Mouse (Mus musculus) CD4-positive naive resting alpha-beta T cell, adult 76 days (primary cell): Measurements from ENCODE around the gene Gpr182. TPM values are rescaled to one million over a fixed set of nuclear protein-coding genes. Genes with fewer than 3 reads are reported as not detected.

Source experiments
- total RNA-seq: library from RNA; stranded (reverse); gene quantifications from one replicate; pipeline ENCODE4 v1.2.4, GENCODE M21; 2023

Gpr182 gene
- total RNA-seq = 0.18 TPM

GRCm38 (mm10) chr10:127751548-127751947, at the start of gene Gpr182:
Gene Gpr182 (minus strand): TSS chr10:127751732.

GRCm38 (mm10) chr10:127800891-127801290, 49.4 kb upstream of the Gpr182 start, which contains the start of gene Rdh16:
Gene Rdh16 (plus strand): TSS chr10:127801152.

GRCm38 (mm10) chr10:127776011-127776410, 24.5 kb upstream of the Gpr182 start, which contains the start of gene Rdh9:
Gene Rdh9 (plus strand): TSS chr10:127776386.

GRCm38 (mm10) chr10:127759181-127760110, 7.9 kb upstream of the Gpr182 start, which contains the start of the genes Rdh1 and Rdh16f1:
Gene Rdh1 (plus strand): TSS chr10:127759721.
Gene Rdh16f1 (plus strand): TSS chr10:127759787.

GRCm38 (mm10) chr10:127739083-127739660, 12.4 kb downstream of the Gpr182 start, which contains the start of gene Zbtb39:
Gene Zbtb39 (plus strand): TSS chr10:127739538.

GRCm38 (mm10) chr10:127724178-127724577, 27.4 kb downstream of the Gpr182 start, which contains the start of gene Tac2:
Gene Tac2 (plus strand): TSS chr10:127724478.

GRCm38 (mm10) chr10:127704766-127705220, 46.7 kb downstream of the Gpr182 start, which contains the start of gene Myo1a:
Gene Myo1a (plus strand): TSS chr10:127705170.

Other genes with a start within 250 kb of the Gpr182 start
- gene Ndufa4l2, start 236.8 kb downstream of the Gpr182 start, total RNA-seq = not detected
- gene Shmt2, start 229.3 kb downstream of the Gpr182 start, total RNA-seq = 64.6 TPM
- gene Nxph4, start 217.2 kb downstream of the Gpr182 start, total RNA-seq = not detected
- 4.5 TPM for gene Lrp1, start 130.6 kb downstream of the Gpr182 start, total RNA-seq
- gene Stat6, start 108.7 kb downstream of the Gpr182 start, total RNA-seq = 169 TPM
- gene Nemp1, start 84.8 kb downstream of the Gpr182 start, total RNA-seq = 9.3 TPM
- 35.3 TPM for gene Nab2, start 83.2 kb downstream of the Gpr182 start, total RNA-seq
- gene Myo1a, start 46.6 kb downstream of the Gpr182 start, total RNA-seq = 0.38 TPM
- gene Tac2, start 27.3 kb downstream of the Gpr182 start, total RNA-seq = not detected
- gene Zbtb39, start 12.2 kb downstream of the Gpr182 start, total RNA-seq = 11.1 TPM
- 0.41 TPM for gene Rdh1, start 8.0 kb upstream of the Gpr182 start, total RNA-seq
- not detected for gene Rdh16f1, start 8.1 kb upstream of the Gpr182 start, total RNA-seq
- gene Rdh9, start 24.7 kb upstream of the Gpr182 start, total RNA-seq = not detected
- gene Rdh16, start 49.4 kb upstream of the Gpr182 start, total RNA-seq = not detected
- not detected for gene Rdh19, start 98.2 kb upstream of the Gpr182 start, total RNA-seq
- gene Rdh16f2, start 114.7 kb upstream of the Gpr182 start, total RNA-seq = not detected
- not detected for gene Rdh7, start 137.1 kb upstream of the Gpr182 start, total RNA-seq
- gene Sdr9c7, start 146.8 kb upstream of the Gpr182 start, total RNA-seq = not detected